Mouse (Mus musculus) B cell, adult 62 days (primary cell): Measurements from ENCODE around the gene Olfr681. TPM values are rescaled to one million over a fixed set of nuclear protein-coding genes. Genes with fewer than 3 reads are reported as not detected.

Experiments used
- total RNA-seq: library from RNA; stranded (reverse); gene quantifications from 4 replicates; pipeline ENCODE4 v1.2.4, GENCODE M21; 2023

Olfr681 gene
- not detected in 4 replicates for total RNA-seq

DNA sequence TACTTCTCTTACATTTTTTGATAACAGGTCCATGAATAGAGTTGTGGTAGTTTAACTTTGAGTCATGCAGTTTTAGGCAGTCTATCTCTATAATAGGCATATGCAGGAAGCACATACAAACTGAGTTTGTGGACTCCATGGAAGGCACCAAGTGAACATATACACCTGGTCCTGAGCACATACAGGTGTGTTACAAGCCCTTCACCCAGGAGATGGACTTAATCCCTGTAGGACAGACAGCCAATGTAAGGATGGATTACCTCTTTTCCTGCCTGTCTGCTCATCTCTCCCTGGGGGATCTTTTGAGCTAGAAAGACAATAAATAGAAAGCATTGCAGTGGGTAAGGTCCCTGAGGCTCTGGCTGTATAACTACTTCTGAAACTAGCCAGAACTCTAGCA lies at the start of gene Olfr681:
Gene Olfr681 (plus strand): TSS at position 301 of the 400 bp plus-strand sequence.

DNA sequence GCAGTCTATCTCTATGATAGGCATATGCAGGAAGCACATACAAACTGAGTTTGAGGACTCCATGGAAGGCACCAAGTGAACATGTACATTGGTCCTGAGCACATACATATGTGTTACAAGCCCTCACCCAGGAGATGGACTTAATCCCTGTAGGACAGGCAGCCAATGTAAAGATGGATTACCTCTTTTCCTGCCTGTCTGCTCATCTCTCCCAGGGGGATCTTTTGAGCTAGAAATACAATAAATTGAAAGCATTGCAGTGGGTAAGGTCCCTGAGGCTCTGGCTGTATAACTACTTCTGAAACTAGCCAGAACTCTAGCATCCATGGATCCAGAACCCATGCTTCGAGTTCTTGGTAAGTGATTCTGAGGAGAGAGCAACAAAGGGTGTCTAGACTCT lies 35.7 kb upstream of the Olfr681 start, which contains the start of gene Olfr679:
Gene Olfr679 (plus strand): TSS at position 301 of the 400 bp plus-strand sequence.

DNA sequence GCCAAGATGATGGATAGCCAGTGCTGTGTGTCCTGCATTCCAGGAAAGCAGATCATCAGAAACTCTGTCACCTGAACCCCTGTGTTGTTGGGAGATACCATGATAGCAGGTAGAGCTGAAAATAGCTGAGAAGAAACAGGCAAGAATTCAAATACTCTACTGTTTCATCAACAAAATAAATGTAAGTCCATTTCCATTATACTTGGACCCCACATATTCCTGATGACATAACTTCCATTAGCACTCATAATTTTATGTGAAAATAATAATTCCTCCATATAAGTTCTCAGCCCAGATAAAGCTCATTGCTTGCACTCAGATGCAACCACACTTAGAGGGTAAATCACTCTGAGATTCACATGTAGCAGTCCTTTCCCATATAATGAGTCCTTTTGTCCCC lies 23.9 kb upstream of the Olfr681 start, which contains the start of gene Olfr680-ps1:
Gene Olfr680-ps1 (minus strand): TSS at position 101 of the 400 bp plus-strand sequence.

DNA sequence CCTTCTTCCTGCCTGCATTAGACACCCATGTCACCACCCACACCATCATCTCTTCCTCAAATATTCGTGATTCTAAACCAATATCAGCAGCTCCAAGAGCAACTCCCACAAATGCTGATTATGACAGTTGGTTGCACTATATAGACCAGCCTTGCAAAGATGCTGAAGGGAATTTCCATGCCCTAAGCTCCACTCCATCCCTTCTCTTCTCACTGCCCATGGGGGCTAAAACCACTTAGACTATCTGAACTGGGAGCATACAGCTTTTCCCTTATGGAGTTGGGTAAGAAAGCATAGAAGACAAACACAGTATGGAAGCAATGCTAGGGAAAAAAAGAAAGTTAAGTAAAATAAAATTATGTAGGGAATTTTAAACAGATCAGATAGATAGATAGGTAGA lies 30.3 kb downstream of the Olfr681 start, which contains the start of gene Olfr683:
Gene Olfr683 (minus strand): TSS at position 101 of the 400 bp plus-strand sequence.

DNA sequence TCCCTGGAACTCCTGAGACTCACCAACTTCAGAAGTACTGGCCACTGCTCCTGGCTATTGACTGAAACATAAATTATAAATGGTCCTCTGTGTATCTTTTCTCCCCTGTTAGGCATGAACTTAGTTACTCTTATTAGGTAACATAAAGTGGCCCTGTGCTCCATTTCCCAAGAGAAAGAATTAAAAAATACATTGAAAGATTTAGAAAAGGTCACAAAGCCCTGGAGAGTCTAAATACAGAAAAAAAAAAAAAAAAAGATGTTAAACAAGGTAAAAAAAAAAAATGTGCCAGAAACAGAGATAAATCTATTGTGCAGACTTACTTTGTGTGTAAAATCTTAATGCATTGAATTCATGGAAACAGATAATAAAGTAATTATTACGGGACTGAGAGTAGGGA lies 46.9 kb downstream of the Olfr681 start, which contains the start of gene Olfr684:
Gene Olfr684 (minus strand): TSS at position 101 of the 400 bp plus-strand sequence.

Other genes with a start within 250 kb of the Olfr681 start
- not detected in 4 replicates for gene Olfr665, start 238.8 kb upstream of the Olfr681 start, total RNA-seq
- gene Olfr666, start 220.9 kb upstream of the Olfr681 start, total RNA-seq = not detected in 4 replicates
- not detected in 4 replicates for gene Olfr667, start 195.4 kb upstream of the Olfr681 start, total RNA-seq
- gene Olfr668, start 188.8 kb upstream of the Olfr681 start, total RNA-seq = not detected in 4 replicates
- not detected in 4 replicates for gene Olfr669, start 182.6 kb upstream of the Olfr681 start, total RNA-seq
- not detected in 4 replicates for gene Olfr670, start 154.2 kb upstream of the Olfr681 start, total RNA-seq
- gene Olfr671, start 137.7 kb upstream of the Olfr681 start, total RNA-seq = not detected in 4 replicates
- not detected in 4 replicates for gene Olfr672, start 114.8 kb upstream of the Olfr681 start, total RNA-seq
- gene Olfr675, start 88.4 kb upstream of the Olfr681 start, total RNA-seq = not detected in 4 replicates
- not detected in 4 replicates for gene Olfr676, start 84.1 kb upstream of the Olfr681 start, total RNA-seq
- not detected in 4 replicates for gene Olfr677, start 65.5 kb upstream of the Olfr681 start, total RNA-seq
- not detected in 4 replicates for gene Olfr678, start 52.4 kb upstream of the Olfr681 start, total RNA-seq
- not detected in 4 replicates for gene Olfr679, start 35.6 kb upstream of the Olfr681 start, total RNA-seq
- not detected in 4 replicates for gene Olfr680-ps1, start 24.0 kb upstream of the Olfr681 start, total RNA-seq
- not detected in 4 replicates for gene Olfr683, start 30.2 kb downstream of the Olfr681 start, total RNA-seq
- gene Olfr684, start 46.8 kb downstream of the Olfr681 start, total RNA-seq = not detected in 4 replicates
- not detected in 4 replicates for gene Olfr685, start 69.2 kb downstream of the Olfr681 start, total RNA-seq
- gene Olfr686, start 90.6 kb downstream of the Olfr681 start, total RNA-seq = not detected in 4 replicates
- not detected in 4 replicates for gene Olfr688, start 171.3 kb downstream of the Olfr681 start, total RNA-seq
- not detected in 4 replicates for gene Olfr689, start 194.3 kb downstream of the Olfr681 start, total RNA-seq
- not detected in 4 replicates for gene Olfr690, start 217.3 kb downstream of the Olfr681 start, total RNA-seq
- gene Olfr691, start 225.4 kb downstream of the Olfr681 start, total RNA-seq = not detected in 4 replicates